Mouse (Mus musculus): ENCODE results near the gene Fstl1. TPM values are rescaled to one million over a fixed set of nuclear protein-coding genes. Genes with fewer than 3 reads are reported as not detected.

Gene Fstl1
- polyA plus RNA-seq (2016; fragmentation: Nextera tagmentation; extraction: Ambion mirVana), result 312 and 372 TPM in 2 replicates

- Histone ChIP-seq H3K4me1 (peaks cover 30% of the 10 kb centered on the region), H3K4me3 (peak within 1 kb of the TSS; percentile 83), H3K36me3 (peaks cover 20% of the 10 kb centered on the region), H3K27ac (peak within 1 kb of the TSS; percentile 95), H3K9me3 (no peaks in the 10 kb centered on the region), H3K27me3 (ENCODE audit: insufficient read depth, poor library complexity, severe bottlenecking) (no peaks in the 10 kb centered on the region)
- peak; percentile 89 for DNase-seq (ENCODE audit: low spot score)
- under 1% methylated on average over 51 of the region's 52 CpGs for WGBS
These were observed at the start of gene Fstl1 for GRCm38 (mm10) chr16:37776860-37777651. Gene Fstl1 (plus strand): TSS chr16:37776873.

GRCm38 (mm10) chr16:37728674-37729073, 48.0 kb upstream of the Fstl1 start:
- no peak overlapping the region for H3K27ac ChIP-seq
- no peak for DNase-seq (ENCODE audit: low spot score)

GRCm38 (mm10) chr16:37729381-37730150, 47.1 kb upstream of the Fstl1 start:
- no peak for DNase-seq (ENCODE audit: low spot score)
- Histone ChIP-seq H3K36me3 (no peaks in the 10 kb centered on the region), H3K27ac (no peak overlapping the region; the same call in 1 of the 2 replicates), H3K4me3 (no peak overlapping the region), H3K4me1 (0 out of 2 replicates have a peak, but pooled peaks cover 17% of the 10 kb centered on the region), H3K27me3 (ENCODE audit: insufficient read depth, poor library complexity, severe bottlenecking) (no peaks in the 10 kb centered on the region), H3K9me3 (no peaks in the 10 kb centered on the region)
- 65% methylated on average over 9 of the region's 9 CpGs for WGBS

More at GRCm38 (mm10) chr16:37728674-37729073, 48.0 kb upstream of the Fstl1 start:
- WGBS, result 80% methylated on average over 1 of the region's 1 CpGs
- 0 out of 2 replicates have a peak, but pooled peaks cover 17% of the 10 kb centered on the region for H3K4me1 ChIP-seq
- no peaks in the 10 kb centered on the region for H3K9me3 ChIP-seq
- H3K4me3 ChIP-seq, result no peak overlapping the region
- H3K36me3 ChIP-seq, result no peaks in the 10 kb centered on the region
- H3K27me3 ChIP-seq (ENCODE audit: insufficient read depth, poor library complexity, severe bottlenecking), result no peaks in the 10 kb centered on the region

- WGBS, result 82% methylated on average over 8 of the region's 8 CpGs
- no peak for DNase-seq (ENCODE audit: low spot score)
- Histone ChIP-seq H3K4me1 (0 out of 2 replicates have a peak, but pooled peaks cover 17% of the 10 kb centered on the region), H3K27ac (no peak overlapping the region; the same call in 1 of the 2 replicates), H3K4me3 (no peak overlapping the region), H3K36me3 (no peaks in the 10 kb centered on the region), H3K27me3 (ENCODE audit: insufficient read depth, poor library complexity, severe bottlenecking) (no peaks in the 10 kb centered on the region), H3K9me3 (no peaks in the 10 kb centered on the region)
These were observed 46.3 kb upstream of the Fstl1 start for GRCm38 (mm10) chr16:37730293-37730835.

GRCm38 (mm10) chr16:37731431-37731830, 45.2 kb upstream of the Fstl1 start:
- H3K4me3 ChIP-seq, result no peak overlapping the region
- DNase-seq (ENCODE audit: low spot score), result no peak
- H3K4me1 ChIP-seq, result 0 out of 2 replicates have a peak, but pooled peaks cover 17% of the 10 kb centered on the region
- H3K27me3 ChIP-seq (ENCODE audit: insufficient read depth, poor library complexity, severe bottlenecking), result no peaks in the 10 kb centered on the region
- no peaks in the 10 kb centered on the region for H3K9me3 ChIP-seq
- H3K27ac ChIP-seq, result 0 out of 2 replicates have a peak overlapping the region, but pooled peaks have one; percentile 16
- H3K36me3 ChIP-seq, result no peaks in the 10 kb centered on the region
- 60% methylated on average over 4 of the region's 4 CpGs for WGBS

- Histone ChIP-seq H3K4me3 (no peak overlapping the region), H3K4me1 (0 out of 2 replicates have a peak, but pooled peaks cover 17% of the 10 kb centered on the region), H3K27ac (0 out of 2 replicates have a peak overlapping the region, but pooled peaks have one; percentile 16), H3K36me3 (no peaks in the 10 kb centered on the region), H3K27me3 (ENCODE audit: insufficient read depth, poor library complexity, severe bottlenecking) (no peaks in the 10 kb centered on the region), H3K9me3 (no peaks in the 10 kb centered on the region)
- no peak for DNase-seq (ENCODE audit: low spot score)
- WGBS, result 65% methylated on average over 7 of the region's 7 CpGs
These were observed 44.5 kb upstream of the Fstl1 start for GRCm38 (mm10) chr16:37732023-37732761.

- Histone ChIP-seq H3K4me3 (no peak overlapping the region), H3K27me3 (ENCODE audit: insufficient read depth, poor library complexity, severe bottlenecking) (no peaks in the 10 kb centered on the region), H3K36me3 (no peaks in the 10 kb centered on the region), H3K27ac (no peak overlapping the region), H3K4me1 (peaks cover 5% of the 10 kb centered on the region; the same call in 1 of the 2 replicates), H3K9me3 (no peaks in the 10 kb centered on the region)
- DNase-seq (ENCODE audit: low spot score), result no peak
- 82% methylated on average over 2 of the region's 2 CpGs for WGBS
These were observed 36.6 kb upstream of the Fstl1 start for GRCm38 (mm10) chr16:37740076-37740475.

- WGBS, result 56% methylated on average over 4 of the region's 4 CpGs
- H3K4me3 ChIP-seq, result no peak overlapping the region
- H3K27ac ChIP-seq, result no peak overlapping the region
- no peaks in the 10 kb centered on the region for H3K27me3 ChIP-seq (ENCODE audit: insufficient read depth, poor library complexity, severe bottlenecking)
- peaks cover 5% of the 10 kb centered on the region; the same call in 1 of the 2 replicates for H3K4me1 ChIP-seq
- no peaks in the 10 kb centered on the region for H3K9me3 ChIP-seq
- no peaks in the 10 kb centered on the region for H3K36me3 ChIP-seq
- no peak for DNase-seq (ENCODE audit: low spot score)
These were observed 34.4 kb upstream of the Fstl1 start for GRCm38 (mm10) chr16:37742266-37742665.

- Histone ChIP-seq H3K4me1 (peaks cover 44% of the 10 kb centered on the region), H3K27ac (peak overlapping the region; percentile 72), H3K27me3 (ENCODE audit: insufficient read depth, poor library complexity, severe bottlenecking) (no peaks in the 10 kb centered on the region), H3K4me3 (no peak overlapping the region), H3K36me3 (no peaks in the 10 kb centered on the region), H3K9me3 (no peaks in the 10 kb centered on the region)
- 33% methylated on average over 2 of the region's 2 CpGs for WGBS
- peak; percentile 74 for DNase-seq (ENCODE audit: low spot score)
These were observed 23.8 kb upstream of the Fstl1 start for GRCm38 (mm10) chr16:37752876-37753275.

GRCm38 (mm10) chr16:37753809-37754208, 22.9 kb upstream of the Fstl1 start:
- WGBS, result 21% methylated on average over 1 of the region's 1 CpGs
- Histone ChIP-seq H3K27ac (peak overlapping the region; percentile 84), H3K27me3 (ENCODE audit: insufficient read depth, poor library complexity, severe bottlenecking) (no peaks in the 10 kb centered on the region), H3K9me3 (no peaks in the 10 kb centered on the region), H3K36me3 (no peaks in the 10 kb centered on the region), H3K4me1 (peaks cover 49% of the 10 kb centered on the region), H3K4me3 (no peak overlapping the region)
- DNase-seq (ENCODE audit: low spot score), result peak; percentile 85

GRCm38 (mm10) chr16:37754483-37754882, 22.2 kb upstream of the Fstl1 start:
- Histone ChIP-seq H3K4me3 (no peak overlapping the region), H3K27ac (peak overlapping the region; percentile 84), H3K4me1 (peaks cover 49% of the 10 kb centered on the region), H3K9me3 (no peaks in the 10 kb centered on the region), H3K36me3 (no peaks in the 10 kb centered on the region), H3K27me3 (ENCODE audit: insufficient read depth, poor library complexity, severe bottlenecking) (no peaks in the 10 kb centered on the region)
- WGBS, result 13% methylated on average over 4 of the region's 4 CpGs
- no peak for DNase-seq (ENCODE audit: low spot score)

- 74% methylated on average over 2 of the region's 2 CpGs for WGBS
- peaks cover 64% of the 10 kb centered on the region for H3K4me1 ChIP-seq
- peak overlapping the region; percentile 82 for H3K27ac ChIP-seq
These were observed 19.4 kb upstream of the Fstl1 start for GRCm38 (mm10) chr16:37757223-37757622.

More at GRCm38 (mm10) chr16:37757223-37757622, 19.4 kb upstream of the Fstl1 start:
- H3K36me3 ChIP-seq, result no peaks in the 10 kb centered on the region
- DNase-seq (ENCODE audit: low spot score), result no peak
- no peaks in the 10 kb centered on the region for H3K27me3 ChIP-seq (ENCODE audit: insufficient read depth, poor library complexity, severe bottlenecking)
- no peaks in the 10 kb centered on the region for H3K9me3 ChIP-seq
- H3K4me3 ChIP-seq, result no peak overlapping the region

Data from heart, embryonic 10.5 days (tissue).